Mouse (Mus musculus): ENCODE data around the gene Rnh1. TPM values are rescaled to one million over a fixed set of nuclear protein-coding genes. Genes with fewer than 3 reads are reported as not detected.

Rnh1 gene
- total and polyA plus RNA-seq, 3 experiments: 71.4 to 94.5 TPM; not detected in 1

DNA sequence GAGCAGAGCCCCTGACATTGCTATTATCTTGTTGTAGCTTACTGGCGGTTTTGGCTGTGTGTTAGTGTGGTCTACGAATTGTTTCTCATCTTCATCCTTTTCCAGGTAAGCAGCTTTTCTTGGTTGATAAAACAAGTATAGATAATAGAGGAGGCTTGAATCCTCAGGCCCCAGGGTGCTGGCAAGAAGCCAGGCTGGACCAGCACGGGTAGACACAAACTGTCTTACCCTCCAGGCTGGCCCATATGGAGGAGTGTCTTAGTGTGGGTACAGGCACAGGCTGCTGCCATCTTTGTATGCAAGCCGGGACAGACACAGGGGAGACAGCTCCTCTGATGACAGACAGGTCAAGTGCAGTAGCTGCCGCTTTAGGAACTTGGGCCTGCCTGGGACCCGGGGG lies 25.6 kb downstream of the Rnh1 start:
- peak; percentile 32 for DNase-seq (ENCODE audit: low read depth, low spot score)
- Histone ChIP-seq H3K27ac (ENCODE audit: control insufficient read depth, low read depth, low read length) (no peak overlapping the region), H3K4me1 (ENCODE audit: control insufficient read depth in 1 of 2, insufficient read depth in 2 of 2, low read length in 2 of 2) (peaks cover 24 to 30% of the 10 kb centered on the region in 2 experiments), H3K9ac (ENCODE audit: control insufficient read depth, low read depth, low read length, poor library complexity, severe bottlenecking) (no peak overlapping the region), H3K36me3 (ENCODE audit: control insufficient read depth in 1 of 2, insufficient read depth in 2 of 2, low read length in 2 of 2) (peaks cover 4 to 18% of the 10 kb centered on the region in 2 experiments), H3K4me3 (ENCODE audit: control insufficient read depth in 1 of 2, insufficient read depth in 1 of 2, low read depth in 2 of 2, low read length in 2 of 2) (no peak overlapping the region), H3K79me2 (ENCODE audit: control insufficient read depth, insufficient read depth, low read length, poor library complexity) (no peaks in the 10 kb centered on the region), H3K9me3 (replicated peaks; ENCODE audit: insufficient read depth, low read length) (no peaks in the 10 kb centered on the region), H3K27me3 (ENCODE audit: control insufficient read depth in 1 of 2, insufficient read depth in 2 of 2, low read length in 2 of 2) (no peaks in the 10 kb centered on the region)
- TF ChIP-seq ZMIZ1 (IDR thresholded peaks at IDR 0.05; ENCODE audit: low read depth, low read length) (no peak), RCOR1 (IDR thresholded peaks at IDR 0.05; ENCODE audit: low read depth, low read length) (peak; percentile 46; the same call in 1 of the 2 replicates), GATA1 (IDR thresholded peaks at IDR 0.05; ENCODE audit: low read depth, low read length) (peak; percentile 44; the same call in 1 of the 2 replicates), TAL1 (IDR thresholded peaks at IDR 0.05; ENCODE audit: low read length) (no peak), EP300 (IDR thresholded peaks at IDR 0.05; ENCODE audit: low read depth in 1 of 2, low read length in 2 of 2) (peak in 1 of 2 experiments; percentile 48; a peak in 1 of 4 replicates)

GRCm38 (mm10) chr7:141146043-141146595 lies 26.5 kb downstream of the Rnh1 start:
- Histone ChIP-seq H3K4me3 (ENCODE audit: control insufficient read depth in 1 of 2, insufficient read depth in 1 of 2, low read depth in 2 of 2, low read length in 2 of 2) (no peak overlapping the region), H3K27me3 (ENCODE audit: control insufficient read depth in 1 of 2, insufficient read depth in 2 of 2, low read length in 2 of 2) (no peaks in the 10 kb centered on the region), H3K36me3 (ENCODE audit: control insufficient read depth in 1 of 2, insufficient read depth in 2 of 2, low read length in 2 of 2) (peaks cover 3 to 24% of the 10 kb centered on the region in 2 experiments), H3K27ac (ENCODE audit: control insufficient read depth, low read depth, low read length) (no peak overlapping the region), H3K9ac (ENCODE audit: control insufficient read depth, low read depth, low read length, poor library complexity, severe bottlenecking) (no peak overlapping the region), H3K79me2 (ENCODE audit: control insufficient read depth, insufficient read depth, low read length, poor library complexity) (no peaks in the 10 kb centered on the region), H3K4me1 (ENCODE audit: control insufficient read depth in 1 of 2, insufficient read depth in 2 of 2, low read length in 2 of 2) (peaks cover 32 to 38% of the 10 kb centered on the region in 2 experiments), H3K9me3 (replicated peaks; ENCODE audit: insufficient read depth, low read length) (no peaks in the 10 kb centered on the region)
- TF ChIP-seq POLR2A (IDR thresholded peaks at IDR 0.05; ENCODE audit: control insufficient read depth in 1 of 2, insufficient read depth in 1 of 2, low read depth in 1 of 2, low read length in 2 of 2, poor library complexity in 1 of 2) (no peak), E2F4 (IDR thresholded peaks at IDR 0.05; ENCODE audit: borderline replicate concordance, low read depth, low read length) (no peak), ZNF384 (IDR thresholded peaks at IDR 0.05; ENCODE audit: low read depth, low read length) (peak; percentile 63), TAL1 (IDR thresholded peaks at IDR 0.05; ENCODE audit: low read length) (no peak), JUND (IDR thresholded peaks at IDR 0.05; ENCODE audit: low read depth, low read length) (no peak), MXI1 (IDR thresholded peaks at IDR 0.05; ENCODE audit: low read depth, low read length) (0 out of 2 replicates have a peak, but pooled peaks have one; percentile 17), MYC (IDR thresholded peaks at IDR 0.05; ENCODE audit: low read depth, low read length) (no peak), MAFK (IDR thresholded peaks at IDR 0.05; ENCODE audit: borderline replicate concordance, low read depth, low read length) (no peak), TBP (IDR thresholded peaks at IDR 0.05; ENCODE audit: low read depth, low read length) (no peak), ETS1 (IDR thresholded peaks at IDR 0.05; ENCODE audit: low read depth, low read length) (peak; percentile 75), RAD21 (IDR thresholded peaks at IDR 0.05; ENCODE audit: low read depth, low read length) (no peak), GATA1 (IDR thresholded peaks at IDR 0.05; ENCODE audit: low read depth, low read length) (no peak), GABPA (IDR thresholded peaks at IDR 0.05; ENCODE audit: low read depth, low read length) (no peak), NELFE (IDR thresholded peaks at IDR 0.05; ENCODE audit: low read depth, low read length) (no peak), USF1 (IDR thresholded peaks at IDR 0.05; ENCODE audit: low read depth, low read length) (peak; percentile 52), ZMIZ1 (IDR thresholded peaks at IDR 0.05; ENCODE audit: low read depth, low read length) (no peak), ELF1 (IDR thresholded peaks at IDR 0.05; ENCODE audit: low read depth, low read length) (no peak), CTCF (IDR thresholded peaks at IDR 0.05 in 2 of 3, conservative IDR thresholded peaks at IDR 0.05 in 1 of 3; ENCODE audit: control insufficient read depth in 1 of 3, insufficient read depth in 1 of 3, low read depth in 2 of 3, low read length in 3 of 3, poor library complexity in 1 of 3, severe bottlenecking in 1 of 3) (no peak), HCFC1 (IDR thresholded peaks at IDR 0.05; ENCODE audit: low read depth, low read length) (no peak), SIN3A (IDR thresholded peaks at IDR 0.05; ENCODE audit: low read length) (0 out of 2 replicates have a peak, but pooled peaks have one; percentile 35), MYB (IDR thresholded peaks at IDR 0.05; ENCODE audit: low read depth, low read length) (no peak), NRF1 (IDR thresholded peaks at IDR 0.05; ENCODE audit: insufficient read depth, low read depth, low read length, poor library complexity, severe bottlenecking) (no peak), TCF12 (IDR thresholded peaks at IDR 0.05; ENCODE audit: low read depth, low read length) (0 out of 2 replicates have a peak, but pooled peaks have one; percentile 12), USF2 (IDR thresholded peaks at IDR 0.05; ENCODE audit: borderline replicate concordance in 1 of 2, insufficient read depth in 1 of 2, low read depth in 1 of 2, low read length in 2 of 2) (no peak)
- DNase-seq (ENCODE audit: low read depth, low spot score): peak; percentile 55

All from MEL (cell line).